Mouse (Mus musculus) embryo, embryonic 9.5 days (tissue): ENCODE measurements around the gene Slc22a21.
A peak's percentile ranks its signal among the peaks of the same experiment; 100 is the strongest.
"Not testable (repeated sequence)": the region's sequence is repeated elsewhere in the genome, so short reads cannot be mapped to it uniquely, and the experiment has no call there.

ENCODE experiments used
- DNase-seq: peaks from one replicate; pipeline ENCODE4 v3.0.0-alpha.2; 2017; ENCODE audit errors: extremely low spot score

Gene Slc22a21

GRCm38 (mm10) chr11:54002147-54002760, 22.1 kb upstream of the Slc22a21 start:
- DNase-seq = peak; percentile 50

DNA sequence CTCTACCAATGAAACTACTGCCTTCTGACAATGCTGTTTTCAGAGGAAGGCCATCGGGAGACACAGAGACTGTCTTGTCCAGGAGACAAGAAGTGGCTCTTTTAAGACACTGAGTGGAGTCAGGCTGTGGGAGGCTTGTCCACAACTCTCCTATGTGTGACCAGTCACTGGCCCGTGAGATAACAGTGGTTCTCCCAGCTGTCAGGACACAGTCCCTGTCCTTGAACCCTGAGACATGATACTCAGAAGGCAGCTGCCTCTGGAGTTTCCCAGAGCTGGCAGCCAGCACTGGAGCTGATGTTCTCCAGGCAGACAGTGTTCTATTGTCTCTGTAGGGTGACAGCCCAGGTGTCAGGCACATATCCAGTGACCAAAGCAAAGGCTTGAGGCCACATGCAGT, 17.5 kb upstream of the Slc22a21 start:
- DNase-seq = no peak

DNA sequence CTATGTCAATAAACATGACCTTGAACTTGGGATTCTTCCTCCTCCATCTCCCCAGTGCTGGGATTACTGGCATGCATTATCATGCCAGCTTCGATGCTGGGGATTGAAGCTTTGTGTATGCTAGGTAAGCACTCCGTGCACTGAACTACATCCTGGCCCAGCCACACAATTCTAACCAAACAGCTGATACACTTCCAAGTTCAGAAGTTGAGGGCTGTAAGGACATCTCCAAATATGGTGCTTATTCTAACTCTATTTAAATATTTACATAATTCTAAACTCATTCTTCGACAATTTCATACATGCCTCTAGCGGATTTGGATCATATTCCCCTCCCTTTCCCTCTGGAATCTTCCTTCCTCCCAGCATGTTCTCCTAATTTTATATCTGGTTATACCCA, 12.1 kb upstream of the Slc22a21 start:
- DNase-seq = no peak

DNA sequence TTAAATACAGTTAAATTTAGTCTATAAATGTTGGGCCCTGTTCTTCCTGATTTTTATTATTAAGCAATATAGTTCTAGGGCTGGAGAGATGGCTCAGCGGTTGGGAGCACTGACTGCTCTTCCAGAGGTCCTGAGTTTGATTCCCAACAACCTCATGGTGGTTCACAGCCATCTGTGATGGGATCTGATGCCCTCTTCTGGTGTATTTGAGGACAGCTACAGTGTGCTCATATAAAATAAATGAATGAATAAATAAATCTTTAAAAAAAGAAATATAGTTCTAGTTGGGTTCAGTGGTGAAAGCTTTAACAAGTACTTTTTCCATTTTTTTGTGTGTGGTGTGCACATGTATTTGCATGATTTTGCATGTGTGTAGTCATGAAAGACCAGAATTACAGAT, 9.1 kb upstream of the Slc22a21 start:
- no peak for DNase-seq

DNA sequence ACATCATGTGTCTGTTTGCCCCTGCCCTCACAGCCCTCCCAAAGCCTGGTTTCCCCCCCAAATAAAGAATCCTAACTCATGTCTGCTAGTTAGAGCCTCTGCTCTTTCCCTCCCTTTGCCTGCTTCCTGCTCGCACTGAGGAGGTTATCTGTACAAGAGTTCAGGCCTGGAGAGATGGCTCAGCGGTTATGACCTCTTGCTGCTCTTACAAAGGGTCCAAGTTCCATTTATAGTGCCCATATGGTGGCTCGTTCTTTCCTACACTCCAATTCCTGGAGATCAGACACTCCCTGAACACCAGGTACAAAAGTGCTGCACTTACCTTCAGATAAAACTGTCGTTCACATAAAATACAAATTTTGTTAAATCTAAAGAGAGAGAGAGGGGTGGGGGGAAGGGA, 7.9 kb upstream of the Slc22a21 start:
- no peak for DNase-seq

GRCm38 (mm10) chr11:53981396-53981795, 1.3 kb upstream of the Slc22a21 start:
- no peak for DNase-seq

GRCm38 (mm10) chr11:53979456-53979787, 710 bp downstream of the Slc22a21 start:
- not testable (repeated sequence) for DNase-seq

DNA sequence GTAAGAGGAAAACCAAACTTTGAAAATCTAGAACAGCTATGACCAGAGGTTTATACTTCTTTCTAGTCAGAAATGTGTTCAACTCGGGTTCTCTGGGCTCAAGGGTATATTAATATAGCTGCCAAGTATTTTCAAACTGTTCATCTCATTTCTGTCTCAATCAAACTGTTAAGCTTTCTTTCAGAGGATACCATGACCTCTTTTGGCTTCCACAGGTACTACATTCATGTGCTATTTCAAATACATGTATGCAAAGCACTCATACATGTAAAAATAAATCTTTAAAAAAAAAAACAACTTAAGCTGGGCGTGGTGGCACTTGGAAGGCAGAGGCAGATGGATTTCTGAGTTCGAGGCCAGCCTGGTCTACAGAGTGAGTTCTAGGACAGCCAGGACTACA, 2.5 kb downstream of the Slc22a21 start:
- DNase-seq = no peak

DNA sequence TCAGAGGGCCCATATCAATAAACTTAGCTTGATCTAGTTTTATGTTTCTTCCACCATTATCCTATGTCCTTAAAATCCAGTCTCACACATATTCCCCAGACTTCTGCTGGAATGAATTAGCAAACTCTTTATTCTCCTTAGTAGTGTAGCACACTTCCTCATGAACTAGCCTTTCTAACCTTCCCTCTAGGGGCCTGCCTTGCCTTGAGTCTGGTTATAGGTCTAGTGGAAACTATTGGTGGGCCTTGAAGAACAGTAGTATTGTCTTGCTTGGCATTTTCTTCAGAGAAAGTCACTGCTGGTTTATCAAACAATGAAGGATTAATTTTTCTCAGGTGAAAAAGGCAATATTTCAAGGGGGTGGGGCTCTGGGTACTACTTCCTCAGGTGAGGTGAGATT, 4.6 kb downstream of the Slc22a21 start:
- DNase-seq = no peak

DNA sequence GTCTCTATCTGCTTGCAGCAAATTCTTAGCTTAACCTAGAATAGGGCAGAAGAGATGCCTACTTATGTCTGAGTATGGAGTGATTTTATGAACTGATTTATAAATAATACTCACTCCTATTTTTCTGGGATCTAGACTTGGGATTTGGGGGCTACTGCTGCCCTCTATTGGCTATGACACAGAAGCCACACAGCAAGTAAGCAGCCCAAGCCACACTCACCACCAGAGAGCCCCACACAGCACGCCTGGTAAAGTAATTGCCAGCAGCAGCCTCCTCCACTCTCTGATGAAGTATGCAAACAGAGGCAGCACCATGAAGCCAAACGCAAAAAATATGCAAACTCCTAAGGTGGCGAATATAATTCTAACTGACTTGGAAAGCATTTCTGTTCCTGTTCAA, 21.1 kb downstream of the Slc22a21 start:
- DNase-seq = peak; percentile 14

DNA sequence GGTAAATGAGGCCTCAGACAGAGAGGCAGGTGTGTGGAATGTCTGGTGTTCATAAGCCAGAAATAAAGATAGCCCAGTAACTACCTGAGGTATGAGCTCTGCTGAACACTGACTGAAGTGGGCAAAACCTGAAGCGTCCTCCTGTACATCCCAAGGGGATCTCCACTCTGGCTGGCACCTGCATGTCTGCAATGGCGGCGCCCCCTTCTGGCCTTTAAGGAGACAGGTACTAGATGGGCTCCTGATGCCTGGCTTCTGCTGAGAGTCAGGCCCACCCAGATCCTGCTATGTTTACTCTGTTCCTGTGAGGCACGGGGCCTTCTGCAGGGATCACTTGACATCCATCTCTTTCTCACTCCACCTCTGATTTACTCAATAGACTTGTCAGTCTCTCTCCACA, 22.0 kb downstream of the Slc22a21 start:
- not testable (repeated sequence) for DNase-seq

DNA sequence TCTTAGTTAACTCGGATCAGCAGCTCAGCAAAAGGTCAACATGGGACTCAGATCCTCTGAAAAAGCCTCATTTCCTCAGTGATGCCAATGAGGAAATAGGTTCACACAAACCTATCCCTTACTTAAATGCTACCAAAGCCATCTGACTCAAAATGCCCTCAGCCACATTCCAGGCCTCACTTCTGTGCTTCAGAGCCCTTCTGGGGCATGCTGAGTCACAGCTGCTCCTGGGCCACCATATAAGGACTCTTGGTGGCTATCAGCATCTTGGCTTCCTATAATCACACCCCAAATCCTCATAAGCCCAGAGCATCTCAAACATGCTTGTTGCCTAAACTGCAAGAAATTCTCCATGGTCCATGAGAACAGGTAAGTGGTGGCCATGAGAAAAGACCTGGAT, 23.5 kb downstream of the Slc22a21 start:
- no peak for DNase-seq

DNA sequence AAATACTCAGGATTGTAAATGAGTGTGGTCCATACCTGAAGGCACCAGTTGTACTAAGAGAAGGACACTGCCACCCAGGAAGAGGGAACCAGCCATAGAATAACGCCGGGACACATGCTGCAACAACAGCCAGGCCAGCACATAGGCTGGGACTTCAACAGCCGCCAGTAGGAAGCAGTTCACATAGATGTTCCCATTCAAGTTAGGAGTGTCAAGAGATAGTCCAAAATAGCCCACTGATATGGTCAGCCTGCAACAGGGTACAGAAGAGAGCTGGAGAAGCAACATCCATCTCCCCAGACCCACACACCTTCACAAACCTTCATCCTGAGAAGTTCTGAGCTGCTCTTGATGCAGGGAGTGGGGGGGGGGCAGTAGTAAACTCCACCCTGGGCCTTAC, 25.5 kb downstream of the Slc22a21 start:
- no peak for DNase-seq

DNA sequence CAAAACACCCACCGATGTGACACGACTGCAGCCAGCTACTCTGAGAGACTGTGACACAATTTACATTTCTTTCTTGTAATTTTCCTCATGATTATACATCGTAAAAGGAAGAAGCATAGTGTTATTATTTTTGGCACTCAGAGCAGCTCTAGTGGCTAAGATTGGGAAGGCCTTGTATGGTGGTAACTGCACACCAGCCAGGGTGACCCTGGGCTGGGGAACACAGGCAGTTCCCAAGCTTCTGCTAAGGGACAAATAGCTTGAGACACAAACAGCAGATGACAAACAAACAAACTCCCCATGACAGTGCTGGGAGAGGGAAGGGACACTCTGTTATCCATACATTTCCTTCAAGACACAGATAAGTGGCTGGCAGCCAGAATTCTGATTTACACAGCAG, 30.0 kb downstream of the Slc22a21 start:
- not testable (repeated sequence) for DNase-seq

DNA sequence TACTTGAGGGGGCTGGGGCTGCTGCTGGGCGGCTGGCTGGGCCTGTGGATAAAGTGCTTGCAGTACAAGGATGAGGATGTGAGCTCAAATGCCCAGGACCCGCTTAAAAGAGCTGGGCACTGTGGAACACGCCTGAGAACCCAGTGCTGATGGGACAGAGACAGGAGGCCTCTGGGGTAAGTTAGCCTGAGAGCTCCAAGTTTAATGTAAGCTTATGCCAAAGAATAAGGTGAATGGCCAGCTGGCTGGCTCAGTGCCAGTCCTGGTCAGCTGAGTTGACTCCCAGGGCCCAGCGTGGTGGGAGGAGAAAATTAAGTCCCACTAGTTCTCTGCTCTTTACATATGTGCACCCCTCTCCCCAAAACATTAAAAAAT, 48.2 kb downstream of the Slc22a21 start:
- not testable (repeated sequence) for DNase-seq

GRCm38 (mm10) chr11:53931091-53931943, 48.8 kb downstream of the Slc22a21 start:
- DNase-seq = peak; percentile 61

DNA sequence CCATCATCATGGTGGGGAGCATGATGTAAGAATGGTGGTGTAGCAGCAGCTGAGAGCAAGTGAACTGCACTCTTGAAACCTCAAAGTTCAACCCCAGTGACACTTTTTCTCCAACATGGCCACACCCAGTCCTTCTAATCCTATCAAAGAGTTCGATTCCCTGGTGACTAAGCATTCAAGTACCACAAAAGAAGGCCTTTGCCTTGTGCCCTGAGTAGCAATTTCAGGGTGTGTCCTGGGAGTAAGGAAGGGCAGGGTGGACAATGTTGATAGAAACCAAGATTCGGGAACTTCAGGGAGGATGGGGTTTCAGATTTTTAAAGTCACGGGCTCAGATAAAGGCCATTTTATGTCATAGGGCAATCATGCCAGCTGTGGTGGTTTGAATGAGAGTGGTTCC, 50.4 kb downstream of the Slc22a21 start:
- DNase-seq = no peak

- no peak for DNase-seq
These were observed 51.5 kb downstream of the Slc22a21 start for GRCm38 (mm10) chr11:53928585-53928984.

DNA sequence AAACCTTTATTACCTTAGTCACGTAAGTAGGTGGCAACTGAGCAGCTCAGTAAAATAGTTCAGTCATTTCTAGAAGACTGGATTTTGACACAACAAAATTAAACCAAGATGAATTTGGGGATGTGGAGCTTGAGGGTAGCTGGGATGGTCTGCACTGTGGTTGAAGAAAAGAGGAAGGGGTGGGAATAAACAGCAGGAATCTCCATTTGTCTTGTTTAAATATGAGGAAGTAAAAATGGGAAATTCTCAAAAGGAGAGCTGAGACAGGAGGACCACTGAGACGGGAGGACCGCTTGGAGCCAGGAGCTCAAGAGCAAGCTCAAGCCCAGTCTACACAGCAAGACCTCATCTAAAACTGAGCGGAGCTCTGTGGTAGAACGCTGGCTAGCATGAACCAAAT, 53.8 kb downstream of the Slc22a21 start:
- DNase-seq = no peak

- DNase-seq = no peak
These were observed 61.3 kb downstream of the Slc22a21 start for GRCm38 (mm10) chr11:53918851-53919250.

- DNase-seq = no peak
These were observed 69.1 kb downstream of the Slc22a21 start for GRCm38 (mm10) chr11:53911011-53911410.

GRCm38 (mm10) chr11:53908686-53909085, 71.4 kb downstream of the Slc22a21 start:
- no peak for DNase-seq

DNA sequence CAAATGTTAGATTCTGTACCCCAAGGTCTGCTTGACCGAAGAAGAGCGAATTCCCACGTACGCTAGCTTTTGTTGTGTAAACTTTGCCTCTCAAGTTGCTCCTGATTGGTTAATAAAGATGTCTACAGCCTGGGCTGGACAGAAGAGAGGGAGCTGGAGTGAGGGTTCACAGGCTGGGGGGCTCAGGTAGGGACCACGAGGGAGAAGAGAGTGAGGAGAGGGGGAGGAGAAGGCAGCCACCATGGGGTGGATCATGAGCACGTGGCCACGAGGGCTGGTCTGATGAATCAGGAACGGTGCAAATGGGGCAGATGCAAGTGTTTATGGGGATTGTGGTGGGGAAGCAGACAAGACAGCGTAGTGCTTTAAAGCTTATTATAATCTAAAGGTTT, 75.6 kb downstream of the Slc22a21 start:
- DNase-seq = no peak
